Mouse (Mus musculus) lung, adult 2 months (tissue): ENCODE results near the gene Dnajb5.

Experiments used
- CTCF ChIP-seq: fragments of 200-500 bp; IDR thresholded peaks from 2 replicates; pipeline ENCODE4 v1.5.1; 2011; ENCODE audit warnings: mild to moderate bottlenecking, low read length, control low read depth; ENCODE audit not compliant: insufficient read depth
- POLR2A ChIP-seq: fragments of 200-500 bp; IDR thresholded peaks from 2 replicates; pipeline ENCODE4 v1.6.1; 2011; ENCODE audit warnings: low read depth, mild to moderate bottlenecking, control low read depth, low read length, borderline replicate concordance; ENCODE audit errors: extremely low read depth

GRCm38 (mm10) chr4:42999451-43000140, 50.0 kb downstream of the Dnajb5 start:
- TF ChIP-seq POLR2A: peak; percentile 52; the same call in 1 of the 2 replicates
- no peak for TF ChIP-seq CTCF
